Mouse (Mus musculus) kidney, embryonic 16.5 days (tissue): Measurements from ENCODE around the gene 1600014C10Rik. TPM values are rescaled to one million over a fixed set of nuclear protein-coding genes. Genes with fewer than 3 reads are reported as not detected.
A peak's percentile ranks its signal among the peaks of the same experiment; 100 is the strongest.

ENCODE experiments used
- ATAC-seq: fragments of 200-750 bp; cut with Nextera tagmentation; 2 replicates; pipeline ENCODE4 v1.8.0; 2017; ENCODE audit warnings: moderate TSS enrichment; ENCODE audit not compliant: low FRiP score, low TSS enrichment
- H3K27ac ChIP-seq: fragments of 300-500 bp; sonication (generic); 2 replicates; pipeline ENCODE4 v1.5.1; 2014; ENCODE audit warnings: low read length
- H3K27me3 ChIP-seq: fragments of 300-500 bp; sonication (generic); 2 replicates; pipeline ENCODE4 v1.6.1; 2014; ENCODE audit warnings: low read length, control low read depth, mixed read lengths; ENCODE audit not compliant: insufficient read depth
- H3K36me3 ChIP-seq: fragments of 300-500 bp; sonication (generic); 2 replicates; pipeline ENCODE4 v1.6.1; 2014; ENCODE audit warnings: low read length, control low read depth, mixed read lengths; ENCODE audit not compliant: insufficient read depth
- H3K4me1 ChIP-seq: fragments of 300-500 bp; sonication (generic); 2 replicates; pipeline ENCODE4 v1.6.1; 2014; ENCODE audit warnings: low read length, control low read depth, mixed read lengths; ENCODE audit not compliant: insufficient read depth
- H3K4me2 ChIP-seq: fragments of 300-500 bp; sonication (generic); replicated peaks from 2 replicates; pipeline ENCODE4 v1.6.1; 2014; ENCODE audit warnings: low read depth, low read length
- H3K4me3 ChIP-seq: fragments of 300-500 bp; sonication (generic); 2 replicates; pipeline ENCODE4 v1.5.1; 2014; ENCODE audit warnings: mild to moderate bottlenecking, low read length
- H3K9ac ChIP-seq: fragments of 300-500 bp; sonication (generic); replicated peaks from 2 replicates; pipeline ENCODE4 v1.6.1; 2014; ENCODE audit warnings: low read length
- H3K9me3 ChIP-seq: fragments of 300-500 bp; sonication (generic); 2 replicates; pipeline ENCODE4 v1.6.1; 2016; ENCODE audit warnings: low read length, control low read depth
- WGBS: fragments of 180-500 bp; shearing (Covaris S2); extraction: QIAGEN DNeasy Blood & Tissue Kit; methylation state at CpG from one replicate; pipeline ENCODE4 v1.1.7; 2014; 5-methylcytosine and 5-hydroxymethylcytosine counted together
- polyA plus RNA-seq: library from polyadenylated mRNA; unstranded; fragments of >200 nt; fragmentation: Nextera tagmentation; extraction: Ambion mirVana; gene quantifications from 2 replicates; pipeline ENCODE4 v1.2.1, GENCODE M21; 2015

Gene 1600014C10Rik
- polyA plus RNA-seq, 1 experiment from 2014 or later, result 18.9 TPM

DNA sequence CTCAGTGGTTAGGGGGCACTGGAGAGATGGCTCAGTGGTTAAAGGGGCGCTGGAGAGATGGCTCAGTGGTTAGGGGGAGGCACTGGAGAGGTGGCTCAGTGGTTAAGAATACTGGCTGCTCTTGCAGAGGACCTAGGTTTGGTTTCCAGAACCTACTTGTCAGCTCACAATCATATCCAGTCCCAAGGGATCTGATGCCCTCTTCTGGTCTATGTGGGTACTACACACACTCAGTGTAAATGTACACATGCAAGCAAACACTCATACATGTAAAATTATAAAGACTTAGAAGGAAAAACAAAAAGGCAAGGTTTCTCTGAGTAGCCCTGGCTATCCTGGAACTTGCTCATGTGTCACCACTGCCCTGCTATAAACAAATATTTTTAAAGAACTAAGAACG lies 21.6 kb upstream of the 1600014C10Rik start:
- H3K9ac ChIP-seq, result no peak overlapping the region
- no peaks in the 10 kb centered on the region for H3K9me3 ChIP-seq
- ATAC-seq, result no peak
- H3K27ac ChIP-seq, result no peak overlapping the region
- H3K27me3 ChIP-seq, result no peaks in the 10 kb centered on the region
- no peaks in the 10 kb centered on the region for H3K36me3 ChIP-seq
- no peak overlapping the region for H3K4me2 ChIP-seq
- H3K4me3 ChIP-seq, result no peak overlapping the region
- 98% methylated on average over 2 of the region's 2 CpGs for WGBS
- H3K4me1 ChIP-seq, result no peaks in the 10 kb centered on the region

DNA sequence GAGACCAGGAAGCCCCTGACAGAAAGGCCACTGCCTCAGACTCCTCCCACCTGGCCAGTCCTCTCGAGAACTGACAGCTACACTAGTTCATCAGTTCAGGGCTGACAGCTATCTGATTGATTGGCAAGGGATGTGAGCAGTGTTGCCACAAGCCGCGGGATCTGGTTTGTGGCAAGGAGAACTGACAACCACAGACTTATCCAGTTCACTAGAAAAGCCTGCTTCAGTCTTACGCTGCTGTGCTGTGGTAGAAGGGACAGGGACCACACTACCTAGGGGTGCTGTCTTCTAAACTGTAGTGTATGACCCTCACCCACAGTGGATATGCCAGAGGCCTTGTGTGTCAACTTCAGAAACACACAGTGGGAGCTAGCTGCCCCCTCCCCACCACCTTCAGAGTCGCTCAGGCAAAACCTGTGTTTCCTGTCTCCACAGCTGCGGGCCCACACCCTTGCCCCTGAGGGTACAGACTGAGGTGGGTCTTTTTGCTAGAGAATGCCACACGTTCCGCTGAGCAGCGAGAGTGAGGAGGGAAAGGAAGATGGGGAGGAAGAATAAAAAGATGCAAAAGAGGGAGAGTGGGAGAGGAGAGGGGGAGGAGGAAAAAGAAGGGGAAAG lies 19.5 kb upstream of the 1600014C10Rik start:
- Histone ChIP-seq H3K36me3 (no peaks in the 10 kb centered on the region), H3K4me1 (no peaks in the 10 kb centered on the region), H3K9ac (no peak overlapping the region), H3K27ac (no peak overlapping the region), H3K4me2 (no peak overlapping the region), H3K27me3 (no peaks in the 10 kb centered on the region), H3K4me3 (no peak overlapping the region), H3K9me3 (no peaks in the 10 kb centered on the region)
- 35% methylated on average over 9 of the region's 9 CpGs for WGBS
- ATAC-seq, result peak; percentile 36; the same call in 1 of the 2 replicates

DNA sequence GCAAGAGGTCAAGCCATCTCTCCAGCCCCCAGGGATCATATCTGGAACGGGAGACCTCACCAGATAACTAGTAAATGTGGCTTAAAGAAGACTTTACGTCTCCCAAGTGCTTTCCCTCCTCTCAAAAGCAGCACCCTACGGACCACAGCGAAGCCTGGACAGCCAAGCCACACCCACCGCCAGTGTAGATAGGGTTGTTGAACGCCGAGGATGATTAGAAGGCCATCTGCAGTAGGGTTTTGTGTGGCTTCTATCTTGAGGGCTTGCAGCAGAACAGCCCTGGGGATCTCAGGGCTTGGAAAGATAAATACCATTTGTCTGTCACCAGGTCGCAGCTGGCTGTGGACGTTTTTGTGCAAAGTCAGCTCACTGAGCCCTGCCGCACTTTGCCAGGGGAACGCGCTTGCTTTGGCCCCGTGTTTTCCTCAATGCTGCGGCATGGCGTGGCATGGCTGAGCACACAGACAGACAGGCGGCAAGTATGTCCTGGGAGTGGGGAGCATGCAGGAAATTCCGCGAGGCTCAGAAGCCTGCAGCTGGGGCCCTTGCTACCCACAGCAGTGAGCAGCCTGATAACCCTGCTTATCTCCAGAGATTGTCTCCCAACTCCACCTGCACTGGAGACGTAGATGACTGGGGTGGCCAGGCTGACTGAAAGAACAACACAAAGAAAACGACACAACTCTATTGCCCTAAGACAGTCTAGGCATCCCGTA lies 15.9 kb upstream of the 1600014C10Rik start:
- H3K4me1 ChIP-seq, result no peaks in the 10 kb centered on the region
- WGBS, result 52% methylated on average over 21 of the region's 21 CpGs
- H3K27me3 ChIP-seq, result no peaks in the 10 kb centered on the region
- H3K36me3 ChIP-seq, result no peaks in the 10 kb centered on the region
- H3K4me2 ChIP-seq, result peak overlapping the region; percentile 28; the same call in 1 of the 2 replicates
- H3K27ac ChIP-seq, result no peak overlapping the region
- no peak overlapping the region for H3K4me3 ChIP-seq
- H3K9ac ChIP-seq, result 0 out of 2 replicates have a peak overlapping the region, but pooled peaks have one; percentile 22
- no peaks in the 10 kb centered on the region for H3K9me3 ChIP-seq
- ATAC-seq, result no peak

DNA sequence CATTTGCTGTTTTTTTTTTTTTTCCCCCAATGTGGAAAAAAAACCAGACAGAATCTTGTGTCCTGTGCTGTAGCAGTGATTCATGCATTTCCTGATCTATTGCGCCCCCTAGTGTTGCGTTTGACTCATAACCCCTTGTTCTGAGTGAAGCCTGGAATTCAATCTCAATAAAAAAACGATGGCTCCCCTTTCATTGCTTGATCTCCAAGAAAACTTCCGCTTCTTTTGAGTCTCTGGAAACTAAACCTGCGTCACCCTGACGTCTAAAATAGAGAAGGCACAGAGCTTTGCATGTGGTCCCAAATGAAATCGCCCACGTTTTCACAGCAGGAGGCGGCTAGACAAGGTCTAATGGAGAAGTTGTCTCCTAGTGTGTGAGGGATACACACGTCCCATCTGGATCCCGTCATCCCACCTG lies 15.3 kb upstream of the 1600014C10Rik start:
- no peaks in the 10 kb centered on the region for H3K36me3 ChIP-seq
- peak overlapping the region; percentile 28; the same call in 1 of the 2 replicates for H3K4me2 ChIP-seq
- no peaks in the 10 kb centered on the region for H3K9me3 ChIP-seq
- ATAC-seq, result no peak
- H3K4me1 ChIP-seq, result no peaks in the 10 kb centered on the region
- no peak overlapping the region for H3K4me3 ChIP-seq
- H3K27me3 ChIP-seq, result no peaks in the 10 kb centered on the region
- 0 out of 2 replicates have a peak overlapping the region, but pooled peaks have one; percentile 18 for H3K9ac ChIP-seq
- H3K27ac ChIP-seq, result no peak overlapping the region
- WGBS, result 16% methylated on average over 11 of the region's 11 CpGs

DNA sequence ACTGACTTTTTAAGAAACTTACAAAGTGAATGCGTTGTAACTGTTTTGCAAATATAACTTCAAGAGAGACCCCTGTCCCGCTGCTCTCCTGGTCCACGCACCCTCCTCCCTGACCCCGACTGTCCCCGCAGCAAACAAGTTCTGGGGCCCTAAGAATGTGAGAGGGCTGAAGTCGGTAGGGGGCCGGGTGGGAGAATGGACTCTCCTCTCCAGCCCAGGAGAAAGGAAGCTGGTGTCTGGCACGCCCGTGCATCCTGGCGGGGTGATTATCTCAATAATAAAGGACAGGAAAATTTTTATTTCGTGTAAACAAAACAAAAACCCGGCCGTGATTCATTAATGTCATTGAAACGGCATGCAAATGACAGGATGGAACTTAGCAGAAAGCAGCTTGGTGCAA lies 9.1 kb upstream of the 1600014C10Rik start:
- 20% methylated on average over 14 of the region's 14 CpGs for WGBS
- H3K9me3 ChIP-seq, result no peaks in the 10 kb centered on the region
- H3K27me3 ChIP-seq, result peaks cover 8% of the 10 kb centered on the region; the same call in 1 of the 2 replicates
- H3K27ac ChIP-seq, result no peak overlapping the region
- H3K36me3 ChIP-seq, result no peaks in the 10 kb centered on the region
- ATAC-seq, result no peak
- H3K4me1 ChIP-seq, result peaks cover 10% of the 10 kb centered on the region
- H3K9ac ChIP-seq, result peak overlapping the region; percentile 63; the same call in 1 of the 2 replicates
- peak overlapping the region; percentile 39 for H3K4me3 ChIP-seq
- peak overlapping the region; percentile 65 for H3K4me2 ChIP-seq

DNA sequence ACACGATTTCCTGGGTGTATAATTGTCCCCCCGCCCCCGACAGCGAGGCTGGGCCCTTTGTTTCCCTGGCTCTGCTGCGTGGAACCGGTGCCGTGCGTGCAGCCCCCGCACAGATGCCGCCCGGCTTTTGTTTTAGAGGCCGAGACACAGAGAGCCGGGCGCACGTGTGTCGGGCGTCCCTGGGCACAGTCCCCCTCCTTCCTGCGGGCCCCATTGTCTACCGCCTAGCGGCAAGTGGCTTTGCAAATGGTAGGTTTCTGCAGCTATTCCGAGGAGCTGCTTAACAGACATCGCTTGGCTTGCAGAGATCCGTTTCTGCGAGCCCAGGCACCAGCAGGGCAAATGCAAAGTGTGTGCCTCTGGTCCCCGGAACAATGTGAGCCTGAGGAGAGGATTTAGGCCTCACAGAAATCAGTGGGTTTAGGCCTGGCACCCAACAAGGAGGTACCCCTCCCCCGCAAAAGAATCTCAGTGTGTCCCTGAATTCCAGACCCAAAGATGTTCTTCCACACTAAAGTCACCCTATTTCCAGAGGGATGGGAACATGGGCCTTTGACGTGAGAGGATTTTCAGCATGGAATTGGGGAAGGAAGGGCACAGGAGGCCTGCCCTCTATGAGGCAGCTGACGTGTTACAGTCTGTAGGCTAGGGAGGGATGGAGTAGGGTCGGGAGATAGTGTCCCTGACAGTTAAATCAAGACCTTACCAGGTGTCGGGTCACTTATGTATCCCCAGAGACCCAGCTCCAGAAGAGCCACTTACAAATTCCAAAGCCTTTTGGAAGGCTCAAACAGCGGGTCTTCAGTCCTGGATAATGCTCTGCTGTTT lies 8.5 kb upstream of the 1600014C10Rik start:
- Histone ChIP-seq H3K27me3 (peaks cover 8% of the 10 kb centered on the region; the same call in 1 of the 2 replicates), H3K36me3 (no peaks in the 10 kb centered on the region), H3K9ac (peak overlapping the region; percentile 63), H3K27ac (no peak overlapping the region), H3K4me2 (peak overlapping the region; percentile 65), H3K4me3 (peak overlapping the region; percentile 39), H3K4me1 (peaks cover 10% of the 10 kb centered on the region), H3K9me3 (no peaks in the 10 kb centered on the region)
- ATAC-seq, result peak; percentile 55; the same call in 1 of the 2 replicates
- 14% methylated on average over 31 of the region's 31 CpGs for WGBS

DNA sequence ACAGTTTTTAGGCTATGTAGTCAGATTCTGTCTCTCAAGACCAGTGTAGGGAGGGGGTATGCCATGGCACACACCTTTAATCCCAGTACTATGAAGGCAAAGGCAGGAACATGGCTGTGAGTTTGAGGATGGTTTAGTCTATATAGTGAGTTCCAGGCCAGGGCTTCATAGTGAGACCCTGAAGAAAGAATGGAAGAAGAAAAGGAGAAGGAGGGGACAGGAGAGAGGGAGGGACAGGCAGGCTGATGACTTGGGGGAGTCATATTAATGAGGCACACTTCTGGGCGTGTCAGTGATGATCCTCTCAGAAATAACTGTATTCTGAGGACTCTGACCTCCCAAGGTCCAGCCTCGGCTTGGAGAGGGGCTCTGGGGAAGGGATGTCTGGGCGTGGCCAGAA lies 7.0 kb upstream of the 1600014C10Rik start:
- WGBS, result 71% methylated on average over 3 of the region's 3 CpGs
- H3K4me3 ChIP-seq, result no peak overlapping the region
- ATAC-seq, result no peak
- H3K4me1 ChIP-seq, result peaks cover 10% of the 10 kb centered on the region
- H3K9ac ChIP-seq, result no peak overlapping the region
- H3K27ac ChIP-seq, result no peak overlapping the region
- no peaks in the 10 kb centered on the region for H3K36me3 ChIP-seq
- H3K9me3 ChIP-seq, result no peaks in the 10 kb centered on the region
- no peak overlapping the region for H3K4me2 ChIP-seq
- peaks cover 8% of the 10 kb centered on the region; the same call in 1 of the 2 replicates for H3K27me3 ChIP-seq

DNA sequence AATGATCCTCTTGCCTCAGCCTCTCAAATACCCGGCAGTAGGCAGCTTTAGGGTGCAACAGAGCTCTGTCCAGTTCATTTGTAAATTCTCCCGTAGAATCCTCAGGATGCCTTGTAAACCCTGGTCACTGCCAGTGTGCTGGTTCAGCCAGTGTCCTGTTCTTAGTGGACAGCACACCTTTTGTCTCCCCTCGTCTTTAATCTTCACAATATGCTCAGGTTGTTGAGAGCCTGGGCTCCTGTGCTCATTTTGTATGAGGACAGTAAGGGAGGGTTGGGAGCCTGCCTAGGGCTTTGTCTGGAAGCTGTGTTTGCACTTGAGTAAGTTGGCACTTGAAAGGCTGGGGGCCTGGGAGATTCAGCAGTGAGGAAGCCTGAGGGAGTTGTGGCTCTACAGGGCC lies 3.1 kb upstream of the 1600014C10Rik start:
- 72% methylated on average over 3 of the region's 3 CpGs for WGBS
- no peak overlapping the region for H3K4me3 ChIP-seq

DNA sequence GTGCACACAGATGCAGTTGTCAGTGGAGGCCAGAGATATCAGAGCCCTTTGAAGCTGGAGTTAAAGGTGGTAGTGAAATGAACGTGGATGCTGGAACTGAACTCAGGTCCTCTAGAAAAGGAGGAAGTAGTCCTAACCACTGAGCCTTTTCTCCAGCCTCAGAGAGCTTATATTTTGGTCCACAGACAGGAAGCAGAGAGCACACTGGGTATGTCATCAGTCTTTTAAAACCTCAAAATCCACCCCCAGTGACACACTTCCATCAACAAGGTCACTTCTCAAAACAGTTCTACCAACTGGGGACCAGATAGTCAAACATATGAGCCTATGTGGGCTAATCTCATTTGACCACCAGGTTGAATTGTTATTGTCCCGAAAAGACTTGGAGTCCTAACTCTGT lies 1.7 kb upstream of the 1600014C10Rik start:
- Histone ChIP-seq H3K9ac (no peak overlapping the region), H3K4me1 (peaks cover 18% of the 10 kb centered on the region), H3K27me3 (no peaks in the 10 kb centered on the region), H3K27ac (no peak overlapping the region), H3K9me3 (no peaks in the 10 kb centered on the region), H3K4me2 (no peak overlapping the region), H3K4me3 (no peak overlapping the region), H3K36me3 (no peaks in the 10 kb centered on the region)
- ATAC-seq, result no peak
- WGBS, result 82% methylated on average over 2 of the region's 2 CpGs

More for the DNA sequence above, 3.1 kb upstream of the 1600014C10Rik start:
- Histone ChIP-seq H3K36me3 (no peaks in the 10 kb centered on the region), H3K9ac (no peak overlapping the region), H3K4me1 (peaks cover 18% of the 10 kb centered on the region), H3K4me2 (no peak overlapping the region), H3K27me3 (no peaks in the 10 kb centered on the region), H3K9me3 (no peaks in the 10 kb centered on the region), H3K27ac (no peak overlapping the region)
- no peak for ATAC-seq
